Mouse (Mus musculus): ENCODE results near the gene Fance. TPM values are rescaled to one million over a fixed set of nuclear protein-coding genes. Genes with fewer than 3 reads are reported as not detected.
"Not testable (repeated sequence)": the region's sequence is repeated elsewhere in the genome, so short reads cannot be mapped to it uniquely, and the experiment has no call there.

Gene Fance
- polyA plus RNA-seq, 1 experiment from 2014 or later, result 25.9 TPM

- WGBS, result under 1% methylated on average over 25 of the region's 25 CpGs
- peak; percentile 33 for ATAC-seq (replicated peaks)
Observed at GRCm38 (mm10) chr17:28328946-28329345, 15.6 kb downstream of the Fance start.

GRCm38 (mm10) chr17:28329503-28330231 lies 16.3 kb downstream of the Fance start:
- Histone ChIP-seq H3K4me3 (peak overlapping the region; percentile 87), H3K36me3 (peaks cover 12% of the 10 kb centered on the region), H3K4me1 (peaks cover 25% of the 10 kb centered on the region), H3K4me2 (replicated peaks) (peak overlapping the region; percentile 93), H3K9me3 (no peaks in the 10 kb centered on the region), H3K27ac (replicated peaks) (peak overlapping the region; percentile 96), H3K27me3 (no peaks in the 10 kb centered on the region), H3K9ac (replicated peaks) (peak overlapping the region; percentile 92)
- WGBS, result 7% methylated on average over 4 of the region's 4 CpGs
- no peak for ATAC-seq (replicated peaks)

More at GRCm38 (mm10) chr17:28328946-28329345, 15.6 kb downstream of the Fance start:
- H3K9ac ChIP-seq (replicated peaks), result peak overlapping the region; percentile 92
- H3K4me1 ChIP-seq, result peaks cover 25% of the 10 kb centered on the region
- H3K4me3 ChIP-seq, result peak overlapping the region; percentile 87
- no peaks in the 10 kb centered on the region for H3K27me3 ChIP-seq
- H3K4me2 ChIP-seq (replicated peaks), result peak overlapping the region; percentile 93
- peak overlapping the region; percentile 96 for H3K27ac ChIP-seq (replicated peaks)
- H3K36me3 ChIP-seq, result peaks cover 13% of the 10 kb centered on the region
- H3K9me3 ChIP-seq, result no peaks in the 10 kb centered on the region

DNA sequence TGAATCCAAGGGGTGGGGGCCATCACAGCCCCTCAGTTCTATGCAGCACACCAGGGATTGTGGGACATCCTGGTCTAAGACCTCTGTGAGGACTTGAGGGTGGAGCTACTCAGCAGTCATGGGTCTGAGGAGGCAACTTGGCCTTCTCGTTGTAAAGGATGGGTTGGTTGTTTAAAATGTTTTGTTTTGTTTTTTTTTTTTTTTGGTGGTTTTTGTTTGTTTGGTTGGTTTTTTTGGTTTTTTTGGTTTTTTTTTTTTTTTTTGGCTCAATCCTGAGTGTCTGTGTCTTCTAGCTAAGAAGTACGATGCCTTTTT lies 16.9 kb downstream of the Fance start:
- peaks cover 12% of the 10 kb centered on the region for H3K36me3 ChIP-seq
- H3K4me2 ChIP-seq (replicated peaks), result peak overlapping the region; percentile 93
- no peaks in the 10 kb centered on the region for H3K27me3 ChIP-seq
- no peak for ATAC-seq (replicated peaks)
- H3K9ac ChIP-seq (replicated peaks), result peak overlapping the region; percentile 92; the same call in 1 of the 2 replicates
- H3K9me3 ChIP-seq, result no peaks in the 10 kb centered on the region
- peak overlapping the region; percentile 33; the same call in 1 of the 2 replicates for H3K27ac ChIP-seq (replicated peaks)
- WGBS, result 39% methylated on average over 2 of the region's 2 CpGs
- H3K4me1 ChIP-seq, result peaks cover 25% of the 10 kb centered on the region
- peak overlapping the region; percentile 87 for H3K4me3 ChIP-seq

- not testable (repeated sequence) for H3K4me3 ChIP-seq; H3K4me2 ChIP-seq (replicated peaks); H3K27ac ChIP-seq (replicated peaks); H3K9ac ChIP-seq (replicated peaks); H3K9me3 ChIP-seq; H3K27me3 ChIP-seq; ATAC-seq (replicated peaks)
- Histone ChIP-seq H3K36me3 (peaks cover 12% of the 10 kb centered on the region), H3K4me1 (peaks cover 25% of the 10 kb centered on the region)
- 59% methylated on average over 8 of the region's 8 CpGs for WGBS
Observed at GRCm38 (mm10) chr17:28330590-28330989, 17.3 kb downstream of the Fance start.

DNA sequence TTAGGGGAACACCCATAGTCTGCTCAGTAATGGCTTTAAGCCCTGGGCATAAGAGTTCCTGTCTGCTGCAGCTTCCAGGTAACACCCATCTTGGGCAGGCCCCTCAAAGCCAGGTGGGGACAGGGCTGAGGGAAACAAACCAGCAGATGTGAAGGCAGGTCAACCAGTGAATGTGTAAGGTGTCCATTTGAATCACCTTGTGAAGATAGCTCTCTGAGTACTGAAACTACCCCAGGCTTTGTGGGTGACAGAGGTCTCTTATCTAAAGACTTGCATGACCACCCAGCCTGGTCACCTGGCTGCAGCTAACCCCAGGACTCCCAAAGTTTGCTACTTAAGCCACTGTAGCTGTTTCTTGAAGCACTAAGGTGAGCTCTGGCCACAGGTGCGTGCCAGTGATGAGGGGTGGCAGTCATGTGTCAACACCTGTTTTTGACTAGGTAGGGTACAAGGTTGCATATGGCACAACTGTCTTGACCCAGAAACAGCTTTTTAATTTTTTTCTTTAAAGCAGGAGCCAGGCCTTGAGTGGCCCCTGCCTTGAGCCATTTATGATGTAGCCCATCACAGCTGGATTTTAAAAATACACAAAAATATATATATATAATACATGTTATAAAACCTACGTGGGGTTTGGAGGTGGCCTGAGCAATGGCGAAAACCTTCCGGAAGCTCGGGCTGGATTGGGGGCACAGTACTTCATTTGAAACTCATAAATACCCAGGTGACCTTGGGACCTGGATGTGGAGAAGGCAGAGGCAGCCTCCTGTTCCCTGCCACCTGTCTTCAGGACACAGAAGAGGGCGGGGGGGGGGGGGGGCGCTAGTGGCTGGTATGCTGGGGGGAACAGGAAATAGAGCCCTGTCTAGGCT lies 18.2 kb downstream of the Fance start:
- Histone ChIP-seq H3K27ac (replicated peaks) (no peak overlapping the region), H3K36me3 (peaks cover 12% of the 10 kb centered on the region), H3K9ac (replicated peaks) (no peak overlapping the region), H3K27me3 (no peaks in the 10 kb centered on the region), H3K4me1 (peaks cover 25% of the 10 kb centered on the region), H3K9me3 (no peaks in the 10 kb centered on the region), H3K4me3 (no peak overlapping the region), H3K4me2 (replicated peaks) (no peak overlapping the region)
- 29% methylated on average over 7 of the region's 7 CpGs for WGBS
- ATAC-seq (replicated peaks), result no peak

DNA sequence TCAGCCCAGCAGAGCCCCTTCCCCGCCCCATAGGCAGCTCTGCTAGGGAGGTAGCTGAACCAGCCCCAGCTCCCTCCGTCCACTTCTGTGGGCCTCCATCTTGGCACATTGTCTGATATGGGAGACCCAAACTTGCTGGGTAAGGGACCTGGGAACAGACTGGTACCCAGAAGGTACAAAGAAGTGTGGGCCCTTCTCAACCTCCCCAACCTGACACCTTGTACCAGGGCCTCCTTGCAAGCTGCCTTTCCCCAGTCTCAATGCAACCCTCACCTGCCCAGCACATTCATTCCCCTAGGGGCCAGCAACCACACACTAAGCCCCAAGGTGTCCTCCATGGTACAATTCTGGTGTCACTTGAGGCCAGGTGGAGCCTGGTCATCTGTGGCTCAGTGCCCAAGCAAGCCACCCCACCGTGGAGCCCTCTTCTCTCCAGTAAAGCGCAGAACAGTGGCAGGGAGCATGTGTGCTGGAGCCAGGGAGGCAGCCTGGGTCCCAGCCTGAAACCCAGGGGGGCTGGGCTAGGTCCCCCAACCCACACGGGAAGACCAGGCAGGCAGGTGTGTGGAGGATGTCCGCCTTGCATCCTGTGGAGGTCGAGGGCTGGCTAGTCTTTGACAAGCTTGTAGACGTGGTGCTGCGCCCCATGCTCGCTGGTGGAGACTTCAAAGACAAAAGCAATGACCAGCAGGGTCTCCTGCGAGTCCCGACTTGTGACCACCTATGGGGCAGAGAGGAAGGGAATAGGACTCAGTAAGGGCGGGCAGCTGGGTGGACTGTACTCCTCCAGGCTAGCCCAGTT lies 19.0 kb downstream of the Fance start:
- peaks cover 25% of the 10 kb centered on the region for H3K4me1 ChIP-seq
- no peak overlapping the region for H3K9ac ChIP-seq (replicated peaks)
- 53% methylated on average over 13 of the region's 13 CpGs for WGBS
- no peaks in the 10 kb centered on the region for H3K27me3 ChIP-seq
- no peak overlapping the region for H3K4me2 ChIP-seq (replicated peaks)
- peaks cover 12% of the 10 kb centered on the region for H3K36me3 ChIP-seq
- no peak for ATAC-seq (replicated peaks)
- no peak overlapping the region for H3K4me3 ChIP-seq
- H3K27ac ChIP-seq (replicated peaks), result no peak overlapping the region
- no peaks in the 10 kb centered on the region for H3K9me3 ChIP-seq

GRCm38 (mm10) chr17:28332915-28333546 lies 19.7 kb downstream of the Fance start:
- peaks cover 19% of the 10 kb centered on the region for H3K4me1 ChIP-seq
- no peaks in the 10 kb centered on the region for H3K9me3 ChIP-seq
- H3K27ac ChIP-seq (replicated peaks), result no peak overlapping the region
- H3K4me2 ChIP-seq (replicated peaks), result no peak overlapping the region
- peaks cover 12% of the 10 kb centered on the region for H3K36me3 ChIP-seq
- no peak overlapping the region for H3K4me3 ChIP-seq
- H3K27me3 ChIP-seq, result no peaks in the 10 kb centered on the region
- WGBS, result 64% methylated on average over 31 of the region's 31 CpGs
- ATAC-seq (replicated peaks), result no peak
- H3K9ac ChIP-seq (replicated peaks), result no peak overlapping the region

- no peaks in the 10 kb centered on the region for H3K27me3 ChIP-seq
- no peak overlapping the region for H3K4me3 ChIP-seq
- WGBS, result 76% methylated on average over 10 of the region's 10 CpGs
- ATAC-seq (replicated peaks), result no peak
- 0 out of 2 replicates have a peak, but pooled peaks cover 3% of the 10 kb centered on the region for H3K4me1 ChIP-seq
- H3K9me3 ChIP-seq, result no peaks in the 10 kb centered on the region
- no peak overlapping the region for H3K9ac ChIP-seq (replicated peaks)
- H3K36me3 ChIP-seq, result peaks cover 7% of the 10 kb centered on the region
- H3K27ac ChIP-seq (replicated peaks), result no peak overlapping the region
- H3K4me2 ChIP-seq (replicated peaks), result no peak overlapping the region
Observed at GRCm38 (mm10) chr17:28335267-28335666, 21.9 kb downstream of the Fance start.

DNA sequence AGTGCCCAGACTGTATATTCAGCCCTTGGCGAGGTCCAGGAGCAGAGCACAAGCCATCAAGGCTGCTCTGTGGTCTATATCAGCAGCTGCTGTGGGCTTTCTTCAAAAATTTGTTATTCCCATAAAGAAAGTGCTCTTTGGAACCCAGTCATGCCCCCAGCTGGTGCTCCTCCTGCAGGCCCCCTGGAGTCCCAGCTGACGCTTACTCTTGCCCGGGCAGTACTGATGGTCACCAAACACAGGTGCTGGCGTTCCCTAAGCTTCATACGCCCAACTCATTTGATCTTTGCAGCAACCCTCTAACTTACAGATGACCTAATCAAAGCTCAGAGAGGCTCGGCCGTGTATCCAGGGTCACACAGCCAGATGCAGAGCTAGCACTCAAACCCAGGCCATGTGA lies 24.2 kb downstream of the Fance start:
- no peaks in the 10 kb centered on the region for H3K9me3 ChIP-seq
- no peak overlapping the region for H3K4me2 ChIP-seq (replicated peaks)
- WGBS, result 92% methylated on average over 7 of the region's 7 CpGs
- ATAC-seq (replicated peaks), result no peak
- H3K27me3 ChIP-seq, result no peaks in the 10 kb centered on the region
- no peak overlapping the region for H3K9ac ChIP-seq (replicated peaks)
- H3K36me3 ChIP-seq, result no peaks in the 10 kb centered on the region
- H3K4me3 ChIP-seq, result no peak overlapping the region
- peaks cover 11% of the 10 kb centered on the region for H3K4me1 ChIP-seq
- no peak overlapping the region for H3K27ac ChIP-seq (replicated peaks)

GRCm38 (mm10) chr17:28340578-28340977 lies 27.3 kb downstream of the Fance start:
- Histone ChIP-seq H3K9ac (replicated peaks) (peak overlapping the region; percentile 39; the same call in 1 of the 2 replicates), H3K9me3 (no peaks in the 10 kb centered on the region), H3K4me3 (no peak overlapping the region; the same call in 1 of the 2 replicates), H3K27ac (replicated peaks) (no peak overlapping the region), H3K36me3 (no peaks in the 10 kb centered on the region), H3K4me1 (peaks cover 23% of the 10 kb centered on the region), H3K27me3 (no peaks in the 10 kb centered on the region), H3K4me2 (replicated peaks) (peak overlapping the region; percentile 46)
- WGBS, result 79% methylated on average over 7 of the region's 7 CpGs
- ATAC-seq (replicated peaks), result peak; percentile 26; the same call in 1 of the 2 replicates

DNA sequence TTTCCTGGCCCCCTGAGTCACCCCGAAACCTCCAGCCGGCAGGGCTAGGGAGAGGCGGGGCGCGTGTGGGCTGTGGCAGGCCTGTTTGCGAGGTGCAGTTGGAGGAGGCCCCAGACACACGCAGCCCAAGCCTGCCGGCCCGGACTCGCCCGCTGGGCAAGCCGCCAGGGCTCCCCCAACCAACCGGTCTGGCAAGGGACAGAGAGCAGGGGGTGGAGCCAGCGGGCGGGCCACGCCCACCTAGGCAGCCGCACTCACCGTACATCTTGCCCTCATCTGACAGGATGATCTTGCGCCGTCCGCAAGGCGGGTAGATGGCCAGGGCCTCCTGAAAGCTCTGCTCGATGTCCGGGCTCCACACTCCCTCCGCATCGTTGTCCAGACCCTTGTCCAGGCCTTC lies 27.8 kb downstream of the Fance start:
- H3K4me2 ChIP-seq (replicated peaks), result peak overlapping the region; percentile 46
- H3K27ac ChIP-seq (replicated peaks), result no peak overlapping the region
- no peaks in the 10 kb centered on the region for H3K36me3 ChIP-seq
- 5% methylated on average over 26 of the region's 26 CpGs for WGBS
- H3K9me3 ChIP-seq, result no peaks in the 10 kb centered on the region
- H3K9ac ChIP-seq (replicated peaks), result peak overlapping the region; percentile 39
- H3K4me1 ChIP-seq, result peaks cover 28% of the 10 kb centered on the region
- H3K4me3 ChIP-seq, result peak overlapping the region; percentile 24
- ATAC-seq (replicated peaks), result peak; percentile 69
- no peaks in the 10 kb centered on the region for H3K27me3 ChIP-seq

All from forebrain, embryonic 15.5 days (tissue).